Mouse (Mus musculus): ENCODE measurements around the gene Aspm.

- no peak for TF ChIP-seq E2F4 (IDR thresholded peaks at IDR 0.05; ENCODE audit: borderline replicate concordance, low read depth, low read length)
- no peak for TF ChIP-seq POLR2A (IDR thresholded peaks at IDR 0.05; ENCODE audit: control insufficient read depth in 1 of 2, insufficient read depth in 1 of 2, low read depth in 1 of 2, low read length in 2 of 2, poor library complexity in 1 of 2)
- no peak for TF ChIP-seq TCF12 (IDR thresholded peaks at IDR 0.05; ENCODE audit: low read depth, low read length)
- no peak for TF ChIP-seq CTCF (IDR thresholded peaks at IDR 0.05 in 2 of 3, conservative IDR thresholded peaks at IDR 0.05 in 1 of 3; ENCODE audit: control insufficient read depth in 1 of 3, insufficient read depth in 1 of 3, low read depth in 2 of 3, low read length in 3 of 3, poor library complexity in 1 of 3, severe bottlenecking in 1 of 3)
- no peak for TF ChIP-seq TAL1 (IDR thresholded peaks at IDR 0.05; ENCODE audit: low read length)
- TF ChIP-seq POLR2AphosphoS5 (IDR thresholded peaks at IDR 0.05; ENCODE audit: borderline replicate concordance, low read depth, low read length): no peak
- TF ChIP-seq CHD2 (IDR thresholded peaks at IDR 0.05; ENCODE audit: low read length): no peak
These were observed 45.2 kb downstream of the Aspm start for GRCm38 (mm10) chr1:139499751-139500150.
